Mouse (Mus musculus): ENCODE measurements at regions not wholly inside any gene's neighbourhood (a gene's known extent, or its start where the extent isn't known, plus 50 kb on each side); places are given as distances from the start of the nearest gene placed in this dataset.
A peak's percentile ranks its signal among the peaks of the same experiment; 100 is the strongest.

DNA sequence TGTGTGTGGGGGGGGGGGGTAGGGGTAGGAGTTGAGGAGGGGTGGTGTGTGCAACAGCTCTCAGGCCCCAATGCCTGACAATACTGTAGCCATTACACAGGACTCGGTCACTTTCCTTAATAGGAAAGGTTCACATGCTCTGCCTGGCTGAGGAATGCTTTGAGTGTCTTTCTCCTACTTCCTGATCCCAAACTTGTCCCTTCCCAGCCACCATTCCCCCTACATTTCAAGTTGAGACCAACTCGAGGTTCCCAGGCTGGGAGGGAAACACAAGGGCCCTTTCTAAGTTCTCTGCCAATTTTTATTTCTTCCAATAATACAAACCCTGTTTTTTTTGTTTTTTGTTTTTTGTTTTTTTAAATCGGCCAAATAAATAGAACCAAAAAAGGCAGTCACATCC is 264.6 kb downstream of the Gm45692 start:
- H3K36me3 ChIP-seq = no peaks in the 10 kb centered on the region
- H3K27ac ChIP-seq = no peak overlapping the region
- H3K27me3 ChIP-seq (ENCODE audit: insufficient read depth, poor library complexity, severe bottlenecking) = no peaks in the 10 kb centered on the region
- WGBS = 57% methylated on average over 3 of the region's 3 CpGs
- DNase-seq (ENCODE audit: low spot score) = no peak
- no peaks in the 10 kb centered on the region for H3K9me3 ChIP-seq
- no peak overlapping the region for H3K4me3 ChIP-seq
- H3K4me1 ChIP-seq = peaks cover 6% of the 10 kb centered on the region

- Histone ChIP-seq H3K27me3 (ENCODE audit: insufficient read depth, poor library complexity, severe bottlenecking) (no peaks in the 10 kb centered on the region), H3K9me3 (no peaks in the 10 kb centered on the region), H3K4me3 (no peak overlapping the region), H3K27ac (peak overlapping the region; percentile 69), H3K36me3 (no peaks in the 10 kb centered on the region), H3K4me1 (peaks cover 6% of the 10 kb centered on the region)
- DNase-seq (ENCODE audit: low spot score) = no peak
- WGBS = 11% methylated on average over 3 of the region's 3 CpGs
Measured at GRCm38 (mm10) chr8:26384305-26384993, 265.1 kb downstream of the Gm45692 start.

GRCm38 (mm10) chr8:26384994-26385345 is 265.6 kb downstream of the Gm45692 start:
- no peak overlapping the region for H3K4me3 ChIP-seq
- no peaks in the 10 kb centered on the region for H3K36me3 ChIP-seq
- H3K9me3 ChIP-seq = no peaks in the 10 kb centered on the region
- no peaks in the 10 kb centered on the region for H3K27me3 ChIP-seq (ENCODE audit: insufficient read depth, poor library complexity, severe bottlenecking)
- no peak overlapping the region for H3K27ac ChIP-seq
- WGBS = 28% methylated on average over 6 of the region's 6 CpGs
- DNase-seq (ENCODE audit: low spot score) = no peak
- peaks cover 6% of the 10 kb centered on the region for H3K4me1 ChIP-seq

DNA sequence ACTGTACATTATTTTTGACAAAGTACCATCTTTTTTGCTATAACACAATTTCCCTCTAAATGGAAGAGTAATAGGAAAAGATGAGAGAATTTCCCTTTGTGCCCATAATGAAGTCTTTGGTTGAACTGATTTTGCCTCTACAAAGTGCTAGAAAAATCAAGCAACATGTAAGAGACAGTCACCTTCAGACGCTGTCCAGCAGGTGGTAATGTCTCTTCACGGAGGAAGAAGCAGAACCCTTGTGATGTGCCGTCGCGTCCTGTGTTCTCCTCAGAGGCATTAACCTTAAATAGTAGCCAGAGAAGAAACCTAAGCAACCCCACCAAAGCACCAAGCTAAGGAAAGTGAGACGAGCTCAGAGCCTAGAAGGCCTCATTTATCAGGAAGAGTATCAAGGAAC is 275.7 kb downstream of the Gm45692 start:
- 70% methylated on average over 6 of the region's 6 CpGs for WGBS

DNA sequence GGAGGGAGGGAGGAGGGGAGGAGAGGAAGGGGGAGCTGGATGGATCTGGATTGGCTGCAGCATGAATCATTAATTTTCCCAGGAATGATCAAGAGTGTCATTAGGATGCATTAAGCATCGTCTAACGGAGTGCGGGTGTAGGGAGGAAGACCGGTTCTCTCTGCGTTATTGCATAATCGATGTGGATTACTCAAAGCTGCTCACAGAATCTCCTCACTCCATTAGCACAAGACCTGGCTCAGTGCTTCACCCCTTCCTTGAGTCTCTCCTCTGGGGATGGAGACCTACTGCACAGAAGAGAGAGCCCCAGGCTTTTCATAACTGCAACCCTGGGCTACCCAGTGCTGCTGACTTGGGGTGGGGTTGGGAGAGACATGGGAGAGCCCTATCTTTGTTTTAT is 300.7 kb downstream of the Gm45692 start:
- no peak for DNase-seq (ENCODE audit: low spot score)
- 84% methylated on average over 6 of the region's 6 CpGs for WGBS
- Histone ChIP-seq H3K4me3 (no peak overlapping the region), H3K9me3 (no peaks in the 10 kb centered on the region), H3K27me3 (ENCODE audit: insufficient read depth, poor library complexity, severe bottlenecking) (no peaks in the 10 kb centered on the region), H3K36me3 (no peaks in the 10 kb centered on the region), H3K4me1 (no peaks in the 10 kb centered on the region), H3K27ac (no peak overlapping the region)

More for the DNA sequence above, 275.7 kb downstream of the Gm45692 start:
- Histone ChIP-seq H3K9me3 (no peaks in the 10 kb centered on the region), H3K4me1 (no peaks in the 10 kb centered on the region), H3K4me3 (no peak overlapping the region), H3K27ac (no peak overlapping the region), H3K36me3 (no peaks in the 10 kb centered on the region), H3K27me3 (ENCODE audit: insufficient read depth, poor library complexity, severe bottlenecking) (no peaks in the 10 kb centered on the region)
- DNase-seq (ENCODE audit: low spot score) = no peak

DNA sequence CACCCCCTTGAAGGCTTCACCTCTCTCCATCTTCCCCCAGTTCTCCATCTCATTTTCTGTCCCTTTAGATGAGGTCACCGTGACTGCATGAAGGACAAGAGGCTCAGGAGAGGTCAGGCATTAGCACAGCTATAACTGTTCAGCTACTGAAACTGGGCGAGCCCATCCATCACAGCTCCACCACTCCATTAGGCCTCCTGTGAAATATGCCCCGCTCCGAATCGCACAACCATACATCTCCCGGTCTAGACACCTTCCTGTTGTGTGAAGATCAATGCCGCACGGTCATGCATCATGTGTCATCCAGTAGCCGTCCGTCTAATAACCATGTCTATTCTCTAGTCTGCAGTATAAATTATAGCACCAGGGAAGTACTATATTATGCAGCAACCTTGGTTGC is 301.2 kb downstream of the Gm45692 start:
- DNase-seq (ENCODE audit: low spot score) = no peak
- Histone ChIP-seq H3K27me3 (ENCODE audit: insufficient read depth, poor library complexity, severe bottlenecking) (no peaks in the 10 kb centered on the region), H3K9me3 (no peaks in the 10 kb centered on the region), H3K4me1 (no peaks in the 10 kb centered on the region), H3K36me3 (no peaks in the 10 kb centered on the region), H3K4me3 (no peak overlapping the region), H3K27ac (no peak overlapping the region)
- 85% methylated on average over 10 of the region's 10 CpGs for WGBS

DNA sequence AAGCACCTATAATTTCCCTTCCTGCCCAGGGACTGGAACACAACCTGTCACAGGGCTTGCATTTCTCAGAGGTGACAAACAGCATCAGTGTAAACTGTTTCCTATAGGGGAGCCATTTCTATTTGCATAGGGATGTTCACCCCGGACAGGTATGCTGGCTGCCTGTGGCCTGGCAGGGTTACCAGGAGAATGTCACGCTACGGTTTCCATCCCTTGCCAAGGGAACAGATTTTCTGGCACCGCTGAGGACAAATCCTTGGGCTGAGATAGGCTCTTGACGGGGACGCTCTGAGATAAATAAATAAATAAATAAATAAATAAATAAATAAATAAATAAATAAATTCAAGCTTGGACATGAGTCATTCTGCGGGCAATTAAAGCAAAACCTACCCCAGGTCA is 308.0 kb downstream of the Gm45692 start:
- Histone ChIP-seq H3K4me1 (no peaks in the 10 kb centered on the region), H3K4me3 (no peak overlapping the region), H3K27me3 (ENCODE audit: insufficient read depth, poor library complexity, severe bottlenecking) (no peaks in the 10 kb centered on the region), H3K36me3 (no peaks in the 10 kb centered on the region), H3K27ac (no peak overlapping the region), H3K9me3 (no peaks in the 10 kb centered on the region)
- 91% methylated on average over 7 of the region's 7 CpGs for WGBS
- peak; percentile 57 for DNase-seq (ENCODE audit: low spot score)

DNA sequence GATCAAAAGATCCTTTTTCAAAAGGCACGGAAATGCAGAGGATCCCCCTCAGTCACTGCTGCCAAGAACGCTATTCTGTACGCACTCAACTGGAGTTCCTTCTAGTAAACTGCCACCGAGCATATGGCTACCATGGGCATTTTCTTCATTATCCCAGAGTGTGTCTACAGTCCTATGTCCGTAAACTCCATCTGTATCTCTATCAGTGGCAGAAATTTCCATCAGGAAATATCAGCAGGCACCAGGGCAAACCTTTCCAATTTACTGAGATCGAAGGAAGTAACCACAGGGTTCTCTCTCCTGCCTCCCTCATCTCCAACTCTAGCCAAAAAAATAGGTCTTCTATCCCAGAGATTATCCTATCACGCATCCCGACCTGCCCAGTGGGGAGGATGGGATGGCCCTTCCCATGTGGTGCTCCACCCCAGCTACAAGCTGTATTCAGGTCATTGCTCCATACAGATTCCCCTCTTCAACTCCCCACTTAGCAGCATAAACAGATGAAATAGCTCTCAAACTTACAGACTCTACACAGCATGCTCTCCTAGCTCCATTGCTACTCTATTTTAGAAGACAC is 310.5 kb downstream of the Gm45692 start:
- Histone ChIP-seq H3K27me3 (ENCODE audit: insufficient read depth, poor library complexity, severe bottlenecking) (no peaks in the 10 kb centered on the region), H3K4me1 (no peaks in the 10 kb centered on the region), H3K27ac (no peak overlapping the region), H3K4me3 (no peak overlapping the region), H3K36me3 (no peaks in the 10 kb centered on the region), H3K9me3 (no peaks in the 10 kb centered on the region)
- peak; percentile 53 for DNase-seq (ENCODE audit: low spot score)
- WGBS = 80% methylated on average over 8 of the region's 8 CpGs

- Histone ChIP-seq H3K27ac (no peak overlapping the region), H3K4me3 (no peak overlapping the region), H3K4me1 (no peaks in the 10 kb centered on the region), H3K36me3 (no peaks in the 10 kb centered on the region), H3K9me3 (no peaks in the 10 kb centered on the region), H3K27me3 (ENCODE audit: insufficient read depth, poor library complexity, severe bottlenecking) (no peaks in the 10 kb centered on the region)
- DNase-seq (ENCODE audit: low spot score) = peak; percentile 47
- 89% methylated on average over 14 of the region's 14 CpGs for WGBS
Measured at GRCm38 (mm10) chr8:26432161-26432919, 313.0 kb downstream of the Gm45692 start.

DNA sequence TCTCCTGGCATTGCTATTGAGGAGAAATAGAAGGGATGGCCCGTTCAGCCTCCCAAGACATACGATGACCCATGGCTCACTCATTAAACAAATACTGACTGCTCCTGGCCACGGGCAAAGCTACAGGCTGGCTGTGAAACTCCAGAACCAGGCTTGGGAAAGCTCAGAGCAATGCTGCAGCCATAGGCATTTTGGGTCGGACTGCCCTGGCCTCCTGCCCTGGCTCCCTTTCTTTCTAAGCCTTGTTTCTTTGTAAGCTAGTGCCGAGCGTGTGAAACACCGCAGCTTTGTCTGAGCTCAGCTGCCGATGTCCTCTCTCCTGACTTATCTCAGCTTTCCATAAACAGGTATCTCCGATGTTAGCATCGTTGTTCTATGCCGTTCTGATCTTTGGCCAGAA is 316.9 kb downstream of the Gm45692 start:
- no peak overlapping the region for H3K4me3 ChIP-seq
- H3K4me1 ChIP-seq = no peaks in the 10 kb centered on the region
- DNase-seq (ENCODE audit: low spot score) = no peak
- H3K27ac ChIP-seq = no peak overlapping the region
- H3K27me3 ChIP-seq (ENCODE audit: insufficient read depth, poor library complexity, severe bottlenecking) = peaks cover 3% of the 10 kb centered on the region; the same call in 1 of the 2 replicates
- H3K36me3 ChIP-seq = no peaks in the 10 kb centered on the region
- 89% methylated on average over 11 of the region's 11 CpGs for WGBS
- H3K9me3 ChIP-seq = no peaks in the 10 kb centered on the region

DNA sequence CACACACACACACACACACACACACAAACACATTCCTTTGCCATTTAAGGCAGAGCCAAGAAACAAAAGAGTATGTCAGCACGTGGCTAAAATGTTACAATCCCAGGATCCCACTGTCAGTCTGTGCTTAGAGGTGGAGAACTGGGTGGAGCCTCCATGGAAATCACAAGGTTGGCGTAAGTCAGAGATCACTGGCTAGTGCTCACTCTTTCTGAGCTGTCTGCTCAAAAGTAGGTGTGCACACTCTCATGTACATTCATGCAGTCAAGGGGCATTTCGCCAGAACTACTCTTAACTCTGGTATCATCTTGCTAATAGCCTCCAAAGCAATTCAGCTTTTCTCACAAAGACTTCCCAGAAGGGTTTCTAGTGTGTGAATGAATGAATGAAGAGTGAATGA is 318.2 kb downstream of the Gm45692 start:
- Histone ChIP-seq H3K4me3 (no peak overlapping the region), H3K27me3 (ENCODE audit: insufficient read depth, poor library complexity, severe bottlenecking) (peaks cover 3% of the 10 kb centered on the region; the same call in 1 of the 2 replicates), H3K4me1 (no peaks in the 10 kb centered on the region), H3K9me3 (no peaks in the 10 kb centered on the region), H3K36me3 (no peaks in the 10 kb centered on the region), H3K27ac (no peak overlapping the region)
- 66% methylated on average over 3 of the region's 3 CpGs for WGBS
- DNase-seq (ENCODE audit: low spot score) = peak; percentile 25

DNA sequence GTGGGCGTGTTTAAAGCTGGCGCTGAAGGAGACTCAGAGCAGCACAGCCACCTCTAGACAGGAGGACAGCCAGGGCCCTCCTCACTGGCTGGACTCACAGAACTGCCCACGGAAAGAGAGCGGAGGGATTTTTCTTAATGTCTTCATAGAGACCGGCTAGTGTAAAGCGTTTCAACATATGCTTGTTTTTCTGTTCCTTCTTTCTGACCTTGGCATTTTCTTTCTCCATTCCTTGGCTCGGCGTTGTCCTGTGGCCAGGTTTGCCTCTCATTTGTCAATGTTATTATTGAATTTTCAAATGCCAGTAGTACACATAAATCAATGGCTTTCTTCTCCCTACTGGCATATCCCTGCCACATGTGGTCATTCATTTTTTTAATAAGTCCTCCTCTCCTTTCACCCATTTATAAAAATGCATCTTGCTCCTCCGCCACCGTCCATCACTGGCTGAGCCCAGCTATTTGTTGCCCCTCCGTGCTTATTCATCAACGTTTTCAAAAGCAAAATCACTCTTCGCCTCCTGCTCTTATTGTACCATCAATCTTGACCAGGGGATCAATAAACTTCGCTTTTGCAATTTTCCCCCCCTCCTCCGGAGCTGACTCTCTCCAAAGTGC is 319.0 kb downstream of the Gm45692 start:
- DNase-seq (ENCODE audit: low spot score) = no peak
- Histone ChIP-seq H3K27me3 (ENCODE audit: insufficient read depth, poor library complexity, severe bottlenecking) (peaks cover 3% of the 10 kb centered on the region; the same call in 1 of the 2 replicates), H3K27ac (no peak overlapping the region), H3K9me3 (no peaks in the 10 kb centered on the region), H3K4me1 (no peaks in the 10 kb centered on the region), H3K36me3 (no peaks in the 10 kb centered on the region), H3K4me3 (no peak overlapping the region)
- WGBS = 80% methylated on average over 15 of the region's 15 CpGs

GRCm38 (mm10) chr8:26438877-26439276 is 319.5 kb downstream of the Gm45692 start:
- no peaks in the 10 kb centered on the region for H3K36me3 ChIP-seq
- H3K27me3 ChIP-seq (ENCODE audit: insufficient read depth, poor library complexity, severe bottlenecking) = peaks cover 3% of the 10 kb centered on the region; the same call in 1 of the 2 replicates
- peak; percentile 52 for DNase-seq (ENCODE audit: low spot score)
- no peak overlapping the region for H3K27ac ChIP-seq
- H3K9me3 ChIP-seq = no peaks in the 10 kb centered on the region
- H3K4me3 ChIP-seq = no peak overlapping the region
- H3K4me1 ChIP-seq = no peaks in the 10 kb centered on the region
- 75% methylated on average over 16 of the region's 16 CpGs for WGBS

Measured in heart, embryonic 10.5 days (tissue).